Mouse (Mus musculus) stomach, postnatal 0 days (tissue): ENCODE measurements at regions not wholly inside any gene's neighbourhood (a gene's known extent, or its start where the extent isn't known, plus 50 kb on each side); places are given as distances from the start of the nearest gene placed in this dataset.

Experiments
- CTCF ChIP-seq: IDR thresholded peaks from 2 replicates; pipeline ENCODE4 v1.5.1; 2016; ENCODE audit warnings: antibody characterized with exemption, low read depth, mild to moderate bottlenecking, moderate library complexity
- EP300 ChIP-seq: optimal IDR thresholded peaks from 2 replicates; pipeline ENCODE3; 2016; ENCODE audit warnings: antibody characterized with exemption

- TF ChIP-seq CTCF (no peak), EP300 (no peak)
Observed at GRCm38 (mm10) chr8:116801313-116801712, 68.5 kb upstream of the Cdyl2 start.
